Mouse (Mus musculus) left cerebral cortex, adult 6 months (tissue): ENCODE results near the gene Gm48552. TPM values are rescaled to one million over a fixed set of nuclear protein-coding genes. Genes with fewer than 3 reads are reported as not detected.

Experiments
- long read RNA-seq, 2 experiments: library from polyadenylated mRNA; unstranded; transcript quantifications; one replicate each; pipeline ENCODE4 v2.0.0; 2019 to 2020
- polyA plus RNA-seq: library from polyadenylated mRNA; unstranded; fragments of <200 nt; fragmentation: Nextera tagmentation; gene quantifications from 2 replicates; pipeline ENCODE4 v1.2.3, GENCODE M21; 2021

Gene Gm48552
- polyA plus RNA-seq = 0.80 and 2.4 TPM in 2 replicates
- long read RNA-seq, experiment 1 = 0 reads
- long read RNA-seq, experiment 2 = 0 reads

DNA sequence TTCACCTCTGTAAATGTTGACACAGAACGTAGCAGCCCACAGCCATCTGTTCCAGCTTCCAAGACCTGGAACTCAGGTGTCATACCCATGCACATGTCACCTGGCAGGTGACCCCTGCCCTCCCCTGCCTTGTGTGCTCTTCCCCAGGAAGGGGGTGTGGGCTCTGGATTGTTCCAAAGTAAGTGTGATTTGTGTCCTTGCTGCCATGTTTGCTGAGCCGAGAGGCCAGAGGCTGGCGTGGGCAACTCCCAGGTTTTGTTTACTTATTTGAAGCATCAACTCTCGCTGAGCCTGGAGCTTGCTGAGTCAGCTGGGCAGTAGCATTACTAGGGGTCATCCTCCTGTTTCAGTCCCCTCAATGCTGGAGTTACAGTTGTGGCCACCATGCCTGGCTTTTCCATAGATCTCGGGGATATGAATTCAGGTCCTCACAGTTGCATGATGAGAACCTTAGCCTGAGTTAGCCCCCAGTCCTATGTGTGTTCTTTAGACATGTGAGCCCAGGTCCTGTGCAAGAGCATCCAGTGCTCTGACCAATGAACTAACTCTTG, at the start of gene Gm48552:
Gene Gm48552, plus strand, starts transcription at position 501 of the 551 bp plus-strand sequence.

DNA sequence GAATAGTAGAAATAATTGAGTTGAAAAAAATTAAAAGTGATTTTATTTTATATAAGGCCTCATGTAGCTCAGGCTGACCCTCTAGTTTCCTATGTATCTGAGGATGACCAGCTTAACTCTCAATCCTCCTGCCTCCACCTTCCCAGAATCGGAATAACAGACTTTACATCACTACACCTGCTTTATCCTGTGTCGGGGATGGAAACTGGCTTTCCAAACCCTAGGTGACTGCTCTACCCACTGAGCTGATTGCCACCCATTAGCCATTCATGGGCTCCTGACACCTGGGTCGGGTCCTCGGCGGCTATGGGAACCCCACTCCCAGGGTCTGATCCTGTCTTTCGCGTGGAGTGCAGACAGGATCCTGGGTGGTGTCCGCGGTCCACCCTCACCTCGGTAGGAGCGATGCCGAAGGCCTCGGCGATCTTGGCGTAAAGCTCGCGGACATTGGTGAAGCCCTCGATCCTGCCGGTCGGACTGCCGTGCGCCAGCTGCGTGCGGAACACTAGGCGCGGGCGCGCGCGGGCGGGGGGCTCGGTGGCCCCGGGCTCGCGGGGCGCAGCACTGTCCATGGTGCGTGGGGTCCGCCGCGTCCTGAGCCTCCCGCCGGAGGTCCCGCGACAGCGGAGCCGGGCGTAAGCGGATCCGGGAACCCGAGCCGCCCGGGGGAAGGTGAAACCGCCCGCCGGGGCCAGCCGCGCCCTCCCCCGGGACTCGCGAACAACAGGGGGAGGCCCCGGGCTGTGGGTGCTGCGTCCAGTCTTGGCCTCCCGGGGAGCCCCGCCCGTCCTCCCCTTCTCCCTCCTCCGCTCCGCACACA, 45.9 kb upstream of the Gm48552 start, which contains the start of gene Gipc3:
Gene Gipc3, minus strand, starts transcription at position 581 of the 820 bp plus-strand sequence.

DNA sequence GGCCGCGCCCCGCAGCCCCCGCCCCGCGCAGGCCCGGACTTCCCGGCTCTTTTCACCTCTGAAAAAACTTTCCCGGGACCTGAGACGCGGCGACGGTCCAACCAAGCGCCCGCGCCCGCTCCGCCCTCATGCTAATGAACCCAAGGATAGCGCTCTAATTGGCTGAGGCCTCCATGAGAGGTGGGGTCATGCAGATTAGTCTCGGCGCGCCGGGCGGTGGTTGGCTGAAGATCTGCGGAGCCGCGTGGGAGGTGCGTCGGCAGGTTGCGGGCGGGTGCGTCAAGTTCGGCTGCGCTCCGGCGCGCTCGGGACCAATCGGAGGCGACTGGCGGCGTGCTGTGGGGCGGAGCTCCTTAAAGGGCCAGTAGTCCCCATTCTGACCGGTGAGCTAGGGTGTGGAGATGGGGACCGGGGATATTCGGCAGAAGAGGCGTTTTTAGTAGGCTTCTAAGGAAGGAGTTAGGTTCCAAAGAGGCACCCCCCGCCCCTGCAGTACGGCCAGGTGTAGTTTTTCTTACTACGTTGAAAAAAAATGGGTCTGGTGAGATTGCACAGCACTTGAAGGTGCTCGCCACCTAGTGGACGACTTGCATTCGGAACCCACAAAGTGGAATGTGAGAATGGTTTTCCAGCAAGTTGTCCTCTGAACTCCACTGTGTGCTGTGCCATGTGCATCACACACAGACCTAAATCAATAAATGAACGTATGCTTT, 38.3 kb upstream of the Gm48552 start, which contains the start of gene Hmg20b:
Gene Hmg20b, minus strand, starts transcription at position 130 of the 713 bp plus-strand sequence.

DNA sequence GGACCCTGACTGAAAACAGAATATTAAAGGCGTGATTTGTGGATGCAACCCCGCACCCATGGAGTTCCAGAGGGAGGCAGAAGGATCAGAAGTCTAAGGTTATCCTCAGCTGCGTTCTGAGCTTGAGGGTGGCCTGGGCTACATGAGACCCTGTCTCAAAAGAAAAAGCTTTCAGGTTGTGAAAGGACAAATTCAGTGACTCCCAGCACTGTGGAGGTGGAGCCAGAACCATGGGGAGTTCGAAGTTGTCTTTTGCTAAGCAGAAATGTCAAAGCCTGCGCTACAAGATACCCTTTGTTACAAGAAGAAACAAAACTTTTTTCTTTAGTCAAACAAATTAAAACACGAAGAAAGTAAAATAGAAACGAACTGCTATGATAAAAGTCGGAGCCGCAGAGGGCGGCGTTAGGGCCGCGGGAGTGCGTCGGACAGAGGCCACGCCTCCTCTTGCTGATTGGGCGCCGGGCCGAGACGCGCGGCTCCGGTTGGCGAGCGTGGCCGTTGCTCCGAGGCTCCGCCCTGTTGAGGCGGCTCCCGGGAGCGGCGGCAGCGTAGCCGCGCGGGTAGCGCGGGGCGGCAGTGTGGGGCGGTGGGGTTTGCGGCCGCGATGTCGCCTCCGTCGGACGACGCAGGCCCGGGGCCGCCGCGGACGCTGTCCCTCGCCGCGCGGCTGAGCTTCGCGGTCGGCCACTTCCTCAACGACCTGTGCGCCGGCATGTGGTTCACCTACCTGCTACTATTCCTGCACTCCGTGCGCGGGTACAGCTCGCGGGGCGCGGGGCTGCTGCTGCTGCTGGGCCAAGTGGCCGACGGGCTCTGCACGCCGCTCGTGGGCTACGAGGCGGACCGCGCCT, 31.6 kb upstream of the Gm48552 start, which contains the start of gene Mfsd12:
Gene Mfsd12, plus strand, starts transcription at position 501 of the 854 bp plus-strand sequence.

DNA sequence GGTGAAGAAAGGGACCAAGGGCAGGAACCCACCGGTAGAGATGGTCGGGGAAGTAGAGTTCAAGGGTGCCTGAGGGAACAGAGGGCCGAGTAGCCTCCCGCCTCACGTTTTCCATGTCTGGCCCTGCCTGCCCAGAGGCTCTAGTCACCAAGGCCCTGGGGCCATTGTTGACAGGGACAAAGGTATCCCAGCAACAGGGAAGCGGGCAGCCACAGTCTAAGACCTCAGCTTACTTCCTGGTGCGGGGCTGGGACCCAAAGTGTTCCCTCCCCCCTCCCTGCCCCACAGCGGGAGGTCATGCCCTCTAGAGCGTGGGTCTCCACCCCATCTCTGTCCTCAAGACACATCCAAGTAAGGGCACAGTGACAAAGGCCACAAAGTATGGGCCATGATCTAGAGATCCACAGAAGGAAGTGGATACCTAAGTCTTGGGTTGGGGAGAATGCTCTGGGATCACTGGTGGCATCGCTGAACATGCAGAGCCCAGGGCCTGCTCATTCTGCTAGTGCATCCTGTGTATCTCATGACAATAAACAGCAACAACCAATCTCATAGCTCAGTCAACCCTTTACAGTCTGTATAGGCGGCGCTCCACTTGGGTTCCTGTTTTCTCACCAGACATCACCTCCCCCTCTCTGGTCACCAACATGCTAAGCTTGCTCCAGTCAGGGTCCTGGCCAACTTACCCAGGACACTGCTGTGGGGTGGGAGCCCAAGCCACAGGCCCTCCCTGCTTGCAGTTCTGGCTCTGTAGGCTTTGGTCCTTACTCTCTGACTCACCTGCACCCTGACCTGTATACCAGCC, 22.9 kb upstream of the Gm48552 start, which contains the start of gene 4930404N11Rik:
Gene 4930404N11Rik, minus strand, starts transcription at position 145 of the 805 bp plus-strand sequence.

DNA sequence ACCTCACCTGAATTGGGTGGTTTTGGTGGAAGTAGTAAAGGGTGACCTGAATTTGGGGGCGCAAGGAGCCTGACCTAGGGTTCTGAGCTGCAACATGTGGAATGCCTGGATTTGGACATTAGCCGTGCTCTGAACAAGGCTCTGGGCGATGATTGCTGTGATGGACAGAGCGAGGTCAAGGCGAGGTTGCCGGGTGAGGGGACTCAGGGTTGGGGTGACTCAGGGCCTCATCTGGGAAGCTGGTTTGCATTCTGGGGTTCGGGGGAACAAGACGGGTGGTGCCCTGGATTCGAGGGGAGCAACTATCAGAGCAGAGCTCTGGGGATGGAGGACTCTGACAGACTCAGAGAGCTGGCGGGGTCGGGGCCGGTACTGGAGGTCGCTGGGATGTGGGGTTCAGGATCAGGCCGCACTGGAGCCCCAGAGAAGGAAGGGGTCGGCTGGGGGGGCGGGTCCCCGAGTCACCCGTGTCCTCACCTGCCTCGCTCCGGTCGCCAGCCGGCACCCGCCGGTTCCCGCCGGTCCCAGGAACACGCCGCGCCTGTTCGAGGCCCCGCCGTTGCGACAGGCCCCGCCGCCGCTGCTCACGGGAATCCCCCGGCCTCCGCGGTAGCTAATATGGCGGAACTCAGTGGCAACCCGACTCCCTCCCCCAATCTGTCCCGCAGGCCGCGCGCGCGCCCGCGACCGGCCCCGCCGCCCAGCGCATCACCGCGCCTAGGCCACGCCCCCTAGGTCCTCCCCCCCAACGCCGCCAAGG, 10.8 kb upstream of the Gm48552 start, which contains the start of gene Fzr1:
Gene Fzr1, minus strand, starts transcription at position 724 of the 760 bp plus-strand sequence.

DNA sequence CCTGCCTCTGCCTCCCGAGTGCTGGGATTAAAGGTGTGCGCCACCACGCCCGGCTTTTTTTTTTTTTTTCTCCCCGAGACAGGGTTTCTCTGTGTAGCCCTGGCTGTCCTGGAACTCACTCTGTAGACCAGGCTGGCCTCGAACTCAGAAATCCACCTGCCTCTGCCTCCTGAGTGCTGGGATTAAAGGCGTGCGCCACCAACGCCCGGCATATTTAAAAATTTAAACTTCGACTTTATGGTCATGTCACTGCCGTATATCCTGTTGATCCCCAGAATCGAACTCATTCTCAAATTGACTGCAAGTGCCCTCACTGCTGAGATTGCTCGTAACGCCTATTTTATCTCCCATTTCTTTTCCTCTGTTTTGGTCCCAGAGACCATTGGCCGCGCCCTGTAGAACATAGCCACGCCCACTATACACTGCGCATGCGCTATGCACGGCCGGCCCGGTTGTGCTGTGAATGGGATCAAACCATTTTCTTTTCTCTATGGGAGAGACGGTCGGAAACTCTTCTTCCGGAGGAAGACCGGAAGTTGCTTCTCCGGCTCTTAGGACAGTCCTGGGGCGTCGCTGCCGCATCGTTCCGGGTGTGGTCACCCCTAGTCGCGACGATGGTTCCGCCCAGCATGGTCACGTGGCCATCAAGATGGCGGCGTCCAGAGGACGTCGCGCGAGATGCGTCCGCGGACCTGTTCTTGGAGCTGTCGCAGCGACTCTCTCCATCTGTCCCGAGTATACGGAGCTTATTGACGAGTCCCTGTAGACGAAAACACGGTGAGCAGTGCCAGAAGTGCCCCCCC, 4.8 kb upstream of the Gm48552 start, which contains the start of the genes Dohh and Gm48551:
Gene Dohh, plus strand, starts transcription at position 627 of the 803 bp plus-strand sequence.
Gene Gm48551, plus strand, starts transcription at position 665 of the 803 bp plus-strand sequence.

DNA sequence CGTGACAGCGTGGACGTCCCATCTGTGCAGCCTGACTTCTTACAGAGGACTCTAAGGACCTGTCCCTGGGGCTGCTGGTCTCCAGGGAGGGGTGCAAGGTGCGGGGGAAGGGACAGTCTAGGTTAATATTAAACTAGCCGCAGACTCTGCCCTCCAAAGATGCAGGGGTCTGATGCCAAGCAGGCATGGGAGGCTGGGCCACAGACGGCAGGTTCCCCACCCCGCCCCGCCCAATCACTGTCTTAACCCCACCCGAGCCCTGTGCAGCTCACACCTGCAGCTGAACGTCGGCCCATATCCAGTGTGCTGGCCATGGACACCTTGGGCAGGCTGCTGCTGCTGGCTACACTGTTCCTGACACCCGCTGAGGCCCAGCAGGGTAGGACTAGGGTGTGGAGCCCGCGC, 4.0 kb downstream of the Gm48552 start, which contains the start of gene Smim24:
Gene Smim24, plus strand, starts transcription at position 271 of the 405 bp plus-strand sequence.

Other genes with a start within 250 kb of the Gm48552 start
- 19.6 and 22.7 TPM in 2 replicates for gene Pias4, start 221.1 kb upstream of the Gm48552 start, polyA plus RNA-seq
- 720 and 722 TPM in 2 replicates for gene Eef2, start 212.4 kb upstream of the Gm48552 start, polyA plus RNA-seq
- gene Dapk3, start 206.0 kb upstream of the Gm48552 start, polyA plus RNA-seq = 1.8 and 81.3 TPM in 2 replicates
- gene 4930442H23Rik, start 205.2 kb upstream of the Gm48552 start, polyA plus RNA-seq = 0.09 TPM in 1 of 2 replicates, not detected in the other
- gene Nmrk2, start 187.0 kb upstream of the Gm48552 start, polyA plus RNA-seq = not detected in 2 replicates
- 50.9 and 79.7 TPM in 2 replicates for gene Atcay, start 158.2 kb upstream of the Gm48552 start, polyA plus RNA-seq
- 25.5 and 28.7 TPM in 2 replicates for gene Zfr2, start 155.8 kb upstream of the Gm48552 start, polyA plus RNA-seq
- gene Matk, start 136.1 kb upstream of the Gm48552 start, polyA plus RNA-seq = 125 and 168 TPM in 2 replicates
- 120 and 129 TPM in 2 replicates for gene Mrpl54, start 122.1 kb upstream of the Gm48552 start, polyA plus RNA-seq
- 20.8 and 21.3 TPM in 2 replicates for gene Apba3, start 122.0 kb upstream of the Gm48552 start, polyA plus RNA-seq
- 0.21 and 0.37 TPM in 2 replicates for gene Tjp3, start 97.4 kb upstream of the Gm48552 start, polyA plus RNA-seq
- gene Pip5k1c, start 96.0 kb upstream of the Gm48552 start, polyA plus RNA-seq = 70.9 and 115 TPM in 2 replicates
- 13.7 and 15.7 TPM in 2 replicates for gene Cactin, start 67.9 kb upstream of the Gm48552 start, polyA plus RNA-seq
- 0.78 and 1.2 TPM in 2 replicates for gene Tbxa2r, start 60.3 kb upstream of the Gm48552 start, polyA plus RNA-seq
- 0.44 and 0.73 TPM in 2 replicates for gene Gipc3, start 45.7 kb upstream of the Gm48552 start, polyA plus RNA-seq
- gene Hmg20b, start 38.5 kb upstream of the Gm48552 start, polyA plus RNA-seq = 24.0 and 36.0 TPM in 2 replicates
- 11.3 and 14.9 TPM in 2 replicates for gene Mfsd12, start 31.5 kb upstream of the Gm48552 start, polyA plus RNA-seq
- gene 4930404N11Rik, start 23.2 kb upstream of the Gm48552 start, polyA plus RNA-seq = 0.19 and 0.63 TPM in 2 replicates
- gene Fzr1, start 10.5 kb upstream of the Gm48552 start, polyA plus RNA-seq = 50.1 and 52.0 TPM in 2 replicates
- gene Dohh, start 4.6 kb upstream of the Gm48552 start, polyA plus RNA-seq = 160 and 212 TPM in 2 replicates
- gene Gm48551, start 4.5 kb upstream of the Gm48552 start, polyA plus RNA-seq = 2.5 and 3.2 TPM in 2 replicates
- 1.6 and 2.1 TPM in 2 replicates for gene Smim24, start 4.0 kb downstream of the Gm48552 start, polyA plus RNA-seq
- gene Nfic, start 66.6 kb downstream of the Gm48552 start, polyA plus RNA-seq = 21.8 and 30.9 TPM in 2 replicates
- 38.3 and 133 TPM in 2 replicates for gene Celf5, start 93.7 kb downstream of the Gm48552 start, polyA plus RNA-seq
- gene Ncln, start 107.4 kb downstream of the Gm48552 start, polyA plus RNA-seq = 34.1 and 44.3 TPM in 2 replicates
- 0.67 and 0.71 TPM in 2 replicates for gene S1pr4, start 111.1 kb downstream of the Gm48552 start, polyA plus RNA-seq
- gene Gna15, start 135.2 kb downstream of the Gm48552 start, polyA plus RNA-seq = 2.4 and 4.3 TPM in 2 replicates
- gene Gna11, start 156.2 kb downstream of the Gm48552 start, polyA plus RNA-seq = 63.0 and 113 TPM in 2 replicates
- 171 and 487 TPM in 2 replicates for gene Aes, start 170.5 kb downstream of the Gm48552 start, polyA plus RNA-seq
- gene Tle2, start 185.6 kb downstream of the Gm48552 start, polyA plus RNA-seq = 5.1 and 7.2 TPM in 2 replicates
- gene Tle6, start 212.1 kb downstream of the Gm48552 start, polyA plus RNA-seq = 10.2 and 12.4 TPM in 2 replicates
- gene BC025920, start 217.3 kb downstream of the Gm48552 start, polyA plus RNA-seq = 0.35 and 0.51 TPM in 2 replicates
- gene Sirt6, start 238.8 kb downstream of the Gm48552 start, polyA plus RNA-seq = 19.2 and 25.8 TPM in 2 replicates
- 25.8 and 27.9 TPM in 2 replicates for gene Ankrd24, start 239.5 kb downstream of the Gm48552 start, polyA plus RNA-seq